Mouse (Mus musculus) spleen, adult 18-20 months (tissue): ENCODE measurements around the gene Slco4a1.

Experiments
- DNase-seq, 2 experiments: peaks; one replicate each; pipeline ENCODE4 v3.0.0; 2022; ENCODE audit warnings: mixed read lengths in 2 of 2

Slco4a1 gene

DNA sequence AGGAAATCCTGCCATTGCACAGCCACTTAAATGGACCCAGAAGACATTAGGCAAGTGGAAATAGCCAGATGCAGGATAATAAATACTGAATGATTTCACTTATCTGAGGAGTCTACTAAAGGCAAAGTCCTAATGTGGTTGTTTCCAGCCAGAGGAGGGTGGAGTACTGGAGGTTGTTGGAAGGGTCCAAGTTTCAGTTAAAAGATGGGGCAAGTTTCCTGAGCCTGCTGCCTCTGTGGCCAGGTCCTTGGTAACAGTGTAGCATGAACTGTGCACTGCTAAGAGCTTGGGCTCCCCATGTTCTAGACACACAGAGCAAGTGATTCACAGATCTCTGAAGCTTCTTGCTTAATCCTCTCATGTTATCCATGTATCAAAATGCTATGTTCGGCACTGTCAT lies 10.1 kb upstream of the Slco4a1 start:
- no peak for DNase-seq

- no peak for DNase-seq
These were observed 7.0 kb upstream of the Slco4a1 start for GRCm38 (mm10) chr2:180449007-180449406.

DNA sequence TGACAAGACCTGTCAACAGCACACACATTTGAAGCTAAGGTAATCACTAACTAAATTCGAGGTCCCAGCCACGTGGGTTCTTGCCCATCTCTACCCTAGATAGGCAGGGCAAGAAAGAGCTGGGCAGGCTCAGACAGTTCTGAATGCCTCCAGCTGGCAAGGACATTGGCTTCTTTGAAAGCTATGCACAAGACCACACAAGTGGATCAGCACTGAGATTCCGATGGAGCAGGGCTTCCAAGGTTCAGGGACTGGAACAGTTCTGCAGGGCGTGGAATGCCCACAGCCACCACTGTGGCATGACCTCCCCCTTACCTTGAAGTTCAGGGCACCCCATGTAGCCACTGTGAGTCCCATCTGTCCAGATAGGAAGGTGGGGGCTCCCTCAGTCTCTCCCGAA lies 5.5 kb upstream of the Slco4a1 start:
- no peak for DNase-seq

DNA sequence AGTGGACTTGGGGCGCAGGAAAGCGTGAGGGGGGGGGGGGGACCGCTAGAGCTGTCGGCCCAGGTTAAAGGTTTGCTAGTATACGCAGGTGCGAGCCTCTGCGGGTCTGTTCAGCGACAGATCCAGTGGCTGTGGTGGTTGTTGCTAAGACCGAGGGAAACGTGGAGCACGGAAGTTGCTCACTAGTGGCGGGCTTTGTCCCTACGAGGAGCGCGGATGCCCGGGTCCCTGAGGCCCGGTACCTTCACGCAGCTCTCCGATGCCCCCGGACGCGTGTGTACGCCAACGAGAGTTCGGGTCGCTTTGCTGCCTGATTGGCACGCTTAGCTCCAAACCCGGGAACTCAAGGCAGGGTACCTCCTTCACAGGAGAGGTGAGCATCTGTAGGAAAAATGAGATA lies 660 bp downstream of the Slco4a1 start:
- no peak for DNase-seq

GRCm38 (mm10) chr2:180457680-180458079 lies 1.6 kb downstream of the Slco4a1 start:
- DNase-seq, result no peak

GRCm38 (mm10) chr2:180459437-180459836 lies 3.4 kb downstream of the Slco4a1 start:
- no peak for DNase-seq

GRCm38 (mm10) chr2:180460801-180461200 lies 4.8 kb downstream of the Slco4a1 start:
- DNase-seq, result no peak

GRCm38 (mm10) chr2:180462593-180462992 lies 6.5 kb downstream of the Slco4a1 start:
- DNase-seq, result no peak

- no peak for DNase-seq
These were observed 10.5 kb downstream of the Slco4a1 start for GRCm38 (mm10) chr2:180466505-180466904.

GRCm38 (mm10) chr2:180468871-180469270 lies 12.8 kb downstream of the Slco4a1 start:
- no peak for DNase-seq

DNA sequence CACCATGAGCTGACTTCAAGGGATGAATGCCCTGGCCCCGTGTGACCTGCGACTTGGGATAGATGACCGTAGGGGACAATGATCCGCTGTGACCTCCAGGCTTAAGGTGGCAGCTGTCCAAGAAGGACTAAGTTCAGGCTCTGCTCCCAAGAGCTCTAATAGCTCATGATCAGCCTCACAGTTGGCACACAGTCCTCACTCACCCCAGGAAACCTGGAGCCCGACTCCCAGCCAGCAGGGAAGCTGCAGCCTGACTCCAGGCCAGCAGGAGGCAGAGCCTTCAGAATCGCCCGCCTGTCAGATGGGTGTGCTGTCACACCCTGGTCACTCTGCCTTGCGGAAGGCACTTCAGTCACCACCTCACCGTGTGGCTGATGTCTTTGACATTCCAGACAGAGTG lies 13.7 kb downstream of the Slco4a1 start:
- DNase-seq, result no peak

- DNase-seq, result peak in 1 of 2 experiments; percentile 19
These were observed 16.4 kb downstream of the Slco4a1 start for GRCm38 (mm10) chr2:180472306-180473079.

DNA sequence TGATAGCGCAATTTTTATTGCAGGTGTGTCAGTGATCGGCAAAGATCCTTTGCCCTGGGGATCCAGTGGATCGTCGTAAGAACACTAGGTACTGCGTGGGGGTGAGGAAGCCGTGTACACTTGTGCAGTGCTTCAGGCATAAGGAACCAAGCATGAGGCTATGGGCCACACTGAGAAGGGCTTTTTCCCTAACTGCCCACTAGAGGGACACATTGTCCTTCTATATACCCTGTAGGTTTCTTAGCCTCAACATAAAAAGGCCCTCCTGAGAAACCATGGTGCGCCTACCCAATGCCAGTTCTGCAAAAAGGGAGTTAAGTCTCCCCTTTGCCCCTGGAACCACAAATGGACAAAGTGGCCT lies 17.0 kb downstream of the Slco4a1 start:
- peak in 1 of 2 experiments; percentile 13 for DNase-seq

DNA sequence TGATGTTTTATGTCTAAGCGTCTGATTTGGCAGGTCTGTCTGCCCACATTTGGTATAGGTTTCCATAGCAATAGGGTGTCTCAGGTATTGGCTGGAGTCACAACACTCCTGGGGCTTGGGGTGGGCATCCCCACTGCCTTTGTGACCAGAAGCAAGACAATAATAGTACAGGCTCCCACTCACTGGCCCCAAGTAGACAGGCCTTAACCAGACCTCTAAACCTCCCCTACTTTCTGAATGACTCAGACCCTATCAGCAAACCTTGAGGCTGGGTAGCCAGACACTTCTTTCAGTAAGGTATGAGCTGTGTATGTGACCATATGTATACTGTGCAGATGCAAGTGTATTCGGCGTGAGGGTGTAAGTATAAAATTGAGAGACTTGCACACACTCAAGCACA lies 18.8 kb downstream of the Slco4a1 start:
- no peak for DNase-seq

GRCm38 (mm10) chr2:180482274-180482673 lies 26.2 kb downstream of the Slco4a1 start:
- no peak for DNase-seq

DNA sequence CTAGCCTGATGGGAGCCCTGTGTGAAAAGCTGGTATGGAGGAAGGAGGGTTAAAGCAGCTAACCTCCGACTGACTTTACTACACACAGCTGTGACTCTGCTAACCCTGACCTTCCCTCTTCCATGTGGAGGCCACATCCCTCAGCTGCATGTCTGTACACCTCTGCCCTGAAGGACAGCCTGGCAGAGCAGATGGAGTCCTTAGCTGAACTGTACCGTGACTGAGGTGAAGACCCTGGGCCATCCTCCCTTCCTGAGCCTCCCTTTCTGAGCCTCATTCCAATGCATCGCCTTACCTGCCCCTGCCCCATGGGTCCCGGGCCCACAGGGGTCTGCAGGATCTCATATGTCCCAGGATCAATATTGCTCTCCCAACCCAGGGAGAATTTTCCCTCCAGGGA lies 28.8 kb downstream of the Slco4a1 start:
- DNase-seq, result no peak

DNA sequence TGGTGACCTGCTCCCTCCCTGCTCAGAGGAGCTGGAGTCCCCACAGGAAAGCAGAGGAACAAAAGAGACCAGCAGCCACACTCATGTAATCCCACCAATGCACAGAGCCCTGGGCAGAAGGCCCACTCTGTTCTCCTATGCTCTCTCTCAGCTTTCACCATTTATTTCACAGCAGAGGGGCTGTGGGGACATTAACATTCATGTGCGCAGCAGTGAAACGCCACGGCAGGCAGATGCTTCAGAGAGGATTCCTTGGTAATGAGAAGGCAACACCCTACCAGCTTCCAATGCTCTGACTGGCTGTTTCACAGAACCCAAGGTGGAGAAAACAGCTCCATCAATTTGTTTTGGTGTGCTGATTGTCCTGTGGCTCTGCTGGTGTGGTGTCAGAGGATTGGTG lies 29.3 kb downstream of the Slco4a1 start:
- no peak for DNase-seq

DNA sequence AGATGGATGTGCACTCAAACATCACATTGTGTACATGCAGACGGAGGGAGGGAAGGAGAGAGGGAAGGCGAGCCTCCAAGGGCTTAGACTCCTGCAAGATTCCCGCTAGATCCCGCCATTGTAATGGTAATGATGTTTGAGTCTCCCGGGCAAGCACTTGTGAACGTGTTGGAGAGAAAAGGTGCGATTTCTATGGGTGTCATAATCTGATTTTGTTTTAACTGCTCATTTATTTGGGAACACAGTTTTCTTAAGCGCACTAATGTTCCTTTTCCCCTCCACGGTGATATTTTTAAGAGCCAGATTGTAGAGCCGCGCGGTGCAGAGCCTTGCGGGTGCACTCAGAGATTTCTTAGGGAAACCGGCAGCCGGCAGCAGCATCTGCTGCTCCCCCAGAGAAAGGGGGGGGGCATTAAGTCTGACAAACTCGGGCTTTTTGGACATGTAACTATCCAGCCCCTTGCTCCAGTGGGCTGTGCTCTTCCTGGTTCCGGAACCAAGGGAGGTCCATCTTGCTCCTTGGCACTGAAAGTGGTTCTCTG lies 32.2 kb downstream of the Slco4a1 start:
- DNase-seq, result no peak

GRCm38 (mm10) chr2:180495906-180496305 lies 39.9 kb downstream of the Slco4a1 start:
- DNase-seq, result no peak

- no peak for DNase-seq
These were observed 43.7 kb downstream of the Slco4a1 start, which contains the start of gene Ntsr1 for GRCm38 (mm10) chr2:180499741-180500140. Gene Ntsr1 (plus strand): TSS chr2:180499976.

- DNase-seq, result no peak
These were observed 44.7 kb downstream of the Slco4a1 start for GRCm38 (mm10) chr2:180500726-180501125.

GRCm38 (mm10) chr2:180501217-180501967 lies 45.3 kb downstream of the Slco4a1 start:
- no peak for DNase-seq

GRCm38 (mm10) chr2:180506281-180506680 lies 50.2 kb downstream of the Slco4a1 start:
- no peak for DNase-seq
